Mouse (Mus musculus): ENCODE data around the gene Lancl1. TPM values are rescaled to one million over a fixed set of nuclear protein-coding genes. Genes with fewer than 3 reads are reported as not detected.

The Lancl1 gene
- polyA plus RNA-seq, 1 experiment from 2014 or later = 85.4 TPM

- no peaks in the 10 kb centered on the region for H3K9me3 ChIP-seq (ENCODE audit: control insufficient read depth, low read length)
- H3K27me3 ChIP-seq (ENCODE audit: control insufficient read depth, insufficient read depth, low read length) = no peaks in the 10 kb centered on the region
- H3K4me2 ChIP-seq (ENCODE audit: low read length) = no peak overlapping the region
- no peak overlapping the region for H3K27ac ChIP-seq (replicated peaks in 1 of 2; ENCODE audit: control insufficient read depth in 1 of 2, insufficient read depth in 1 of 2, low read depth in 2 of 2, low read length in 2 of 2)
- H3K9ac ChIP-seq (ENCODE audit: low read length) = no peak overlapping the region
- ATAC-seq (ENCODE audit: insufficient number of reproducible peaks, insufficient read depth, low FRiP score, low read depth) = no peak
- peaks cover 23% of the 10 kb centered on the region for H3K36me3 ChIP-seq (ENCODE audit: control insufficient read depth, insufficient read depth, low read length)
- no peak overlapping the region for H3K4me3 ChIP-seq (ENCODE audit: control insufficient read depth in 1 of 2, insufficient read depth in 1 of 2, low read depth in 1 of 2, low read length in 2 of 2)
- 0 out of 4 replicates have a peak, but pooled peaks cover 0 to 6% of the 10 kb centered on the region in 2 experiments for H3K4me1 ChIP-seq (ENCODE audit: control insufficient read depth in 2 of 2, insufficient read depth in 2 of 2, low read length in 2 of 2)
- WGBS = 51% methylated on average over 2 of the region's 2 CpGs
Measured at GRCm38 (mm10) chr1:67014205-67014604, 24.5 kb downstream of the Lancl1 start.

- Histone ChIP-seq H3K27ac (replicated peaks in 1 of 2; ENCODE audit: control insufficient read depth in 1 of 2, insufficient read depth in 1 of 2, low read depth in 2 of 2, low read length in 2 of 2) (no peak overlapping the region), H3K27me3 (ENCODE audit: control insufficient read depth, insufficient read depth, low read length) (no peaks in the 10 kb centered on the region), H3K36me3 (ENCODE audit: control insufficient read depth, insufficient read depth, low read length) (peaks cover 38% of the 10 kb centered on the region), H3K4me2 (ENCODE audit: low read length) (no peak overlapping the region), H3K9me3 (ENCODE audit: control insufficient read depth, low read length) (no peaks in the 10 kb centered on the region), H3K4me1 (ENCODE audit: control insufficient read depth in 2 of 2, insufficient read depth in 2 of 2, low read length in 2 of 2) (peaks cover 0 to 13% of the 10 kb centered on the region in 2 experiments; a peak in 1 of 4 replicates), H3K4me3 (ENCODE audit: control insufficient read depth in 1 of 2, insufficient read depth in 1 of 2, low read depth in 1 of 2, low read length in 2 of 2) (no peak overlapping the region), H3K9ac (ENCODE audit: low read length) (no peak overlapping the region)
- ATAC-seq (ENCODE audit: insufficient number of reproducible peaks, insufficient read depth, low FRiP score, low read depth) = no peak
- 91% methylated on average over 3 of the region's 3 CpGs for WGBS
Measured at GRCm38 (mm10) chr1:67010520-67010919, 28.2 kb downstream of the Lancl1 start.

GRCm38 (mm10) chr1:67003699-67004098, 35.0 kb downstream of the Lancl1 start:
- Histone ChIP-seq H3K4me2 (ENCODE audit: low read length) (no peak overlapping the region), H3K4me3 (ENCODE audit: control insufficient read depth in 1 of 2, insufficient read depth in 1 of 2, low read depth in 1 of 2, low read length in 2 of 2) (no peak overlapping the region), H3K4me1 (ENCODE audit: control insufficient read depth in 2 of 2, insufficient read depth in 2 of 2, low read length in 2 of 2) (peaks cover 6 to 13% of the 10 kb centered on the region in 2 experiments; a peak in 3 of 4 replicates), H3K9ac (ENCODE audit: low read length) (no peak overlapping the region), H3K36me3 (ENCODE audit: control insufficient read depth, insufficient read depth, low read length) (peaks cover 62% of the 10 kb centered on the region), H3K27me3 (ENCODE audit: control insufficient read depth, insufficient read depth, low read length) (no peaks in the 10 kb centered on the region), H3K27ac (replicated peaks in 1 of 2; ENCODE audit: control insufficient read depth in 1 of 2, insufficient read depth in 1 of 2, low read depth in 2 of 2, low read length in 2 of 2) (no peak overlapping the region), H3K9me3 (ENCODE audit: control insufficient read depth, low read length) (no peaks in the 10 kb centered on the region)
- 49% methylated on average over 3 of the region's 3 CpGs for WGBS
- peak; percentile 43 for ATAC-seq (ENCODE audit: insufficient number of reproducible peaks, insufficient read depth, low FRiP score, low read depth)

- Histone ChIP-seq H3K9me3 (ENCODE audit: control insufficient read depth, low read length) (no peaks in the 10 kb centered on the region), H3K27ac (replicated peaks in 1 of 2; ENCODE audit: control insufficient read depth in 1 of 2, insufficient read depth in 1 of 2, low read depth in 2 of 2, low read length in 2 of 2) (no peak overlapping the region), H3K27me3 (ENCODE audit: control insufficient read depth, insufficient read depth, low read length) (no peaks in the 10 kb centered on the region), H3K4me2 (ENCODE audit: low read length) (no peak overlapping the region), H3K9ac (ENCODE audit: low read length) (no peak overlapping the region), H3K4me1 (ENCODE audit: control insufficient read depth in 2 of 2, insufficient read depth in 2 of 2, low read length in 2 of 2) (peaks cover 6 to 13% of the 10 kb centered on the region in 2 experiments; a peak in 3 of 4 replicates), H3K4me3 (ENCODE audit: control insufficient read depth in 1 of 2, insufficient read depth in 1 of 2, low read depth in 1 of 2, low read length in 2 of 2) (no peak overlapping the region), H3K36me3 (ENCODE audit: control insufficient read depth, insufficient read depth, low read length) (peaks cover 49% of the 10 kb centered on the region)
- WGBS = 46% methylated on average over 6 of the region's 6 CpGs
- no peak for ATAC-seq (ENCODE audit: insufficient number of reproducible peaks, insufficient read depth, low FRiP score, low read depth)
Measured at GRCm38 (mm10) chr1:67002226-67002625, 36.4 kb downstream of the Lancl1 start.

- H3K4me2 ChIP-seq (ENCODE audit: low read length) = no peak overlapping the region
- no peak overlapping the region for H3K4me3 ChIP-seq (ENCODE audit: control insufficient read depth in 1 of 2, insufficient read depth in 1 of 2, low read depth in 1 of 2, low read length in 2 of 2)
- 86% methylated on average over 1 of the region's 1 CpGs for WGBS
- no peak overlapping the region for H3K9ac ChIP-seq (ENCODE audit: low read length)
- H3K36me3 ChIP-seq (ENCODE audit: control insufficient read depth, insufficient read depth, low read length) = peaks cover 43% of the 10 kb centered on the region
- H3K27me3 ChIP-seq (ENCODE audit: control insufficient read depth, insufficient read depth, low read length) = no peaks in the 10 kb centered on the region
- H3K4me1 ChIP-seq (ENCODE audit: control insufficient read depth in 2 of 2, insufficient read depth in 2 of 2, low read length in 2 of 2) = peaks cover 6 to 11% of the 10 kb centered on the region in 2 experiments; a peak in 3 of 4 replicates
- H3K27ac ChIP-seq (replicated peaks in 1 of 2; ENCODE audit: control insufficient read depth in 1 of 2, insufficient read depth in 1 of 2, low read depth in 2 of 2, low read length in 2 of 2) = no peak overlapping the region
- H3K9me3 ChIP-seq (ENCODE audit: control insufficient read depth, low read length) = no peaks in the 10 kb centered on the region
- ATAC-seq (ENCODE audit: insufficient number of reproducible peaks, insufficient read depth, low FRiP score, low read depth) = no peak
Measured at GRCm38 (mm10) chr1:67001367-67001766, 37.3 kb downstream of the Lancl1 start.

- H3K36me3 ChIP-seq (ENCODE audit: control insufficient read depth, insufficient read depth, low read length) = peaks cover 34% of the 10 kb centered on the region
- peaks cover 6 to 7% of the 10 kb centered on the region in 2 experiments; a peak in 3 of 4 replicates for H3K4me1 ChIP-seq (ENCODE audit: control insufficient read depth in 2 of 2, insufficient read depth in 2 of 2, low read length in 2 of 2)
- H3K9ac ChIP-seq (ENCODE audit: low read length) = no peak overlapping the region
- no peak overlapping the region for H3K27ac ChIP-seq (replicated peaks in 1 of 2; ENCODE audit: control insufficient read depth in 1 of 2, insufficient read depth in 1 of 2, low read depth in 2 of 2, low read length in 2 of 2)
- no peaks in the 10 kb centered on the region for H3K9me3 ChIP-seq (ENCODE audit: control insufficient read depth, low read length)
- WGBS = 86% methylated on average over 3 of the region's 3 CpGs
- ATAC-seq (ENCODE audit: insufficient number of reproducible peaks, insufficient read depth, low FRiP score, low read depth) = no peak
- H3K27me3 ChIP-seq (ENCODE audit: control insufficient read depth, insufficient read depth, low read length) = no peaks in the 10 kb centered on the region
- H3K4me3 ChIP-seq (ENCODE audit: control insufficient read depth in 1 of 2, insufficient read depth in 1 of 2, low read depth in 1 of 2, low read length in 2 of 2) = no peak overlapping the region
- H3K4me2 ChIP-seq (ENCODE audit: low read length) = no peak overlapping the region
Measured at GRCm38 (mm10) chr1:67000484-67000883, 38.2 kb downstream of the Lancl1 start.

- H3K27ac ChIP-seq (replicated peaks in 1 of 2; ENCODE audit: control insufficient read depth in 1 of 2, insufficient read depth in 1 of 2, low read depth in 2 of 2, low read length in 2 of 2) = no peak overlapping the region
- H3K9me3 ChIP-seq (ENCODE audit: control insufficient read depth, low read length) = no peaks in the 10 kb centered on the region
- H3K27me3 ChIP-seq (ENCODE audit: control insufficient read depth, insufficient read depth, low read length) = no peaks in the 10 kb centered on the region
- no peak for ATAC-seq (ENCODE audit: insufficient number of reproducible peaks, insufficient read depth, low FRiP score, low read depth)
- H3K4me2 ChIP-seq (ENCODE audit: low read length) = no peak overlapping the region
- WGBS = 87% methylated on average over 1 of the region's 1 CpGs
- no peak overlapping the region for H3K9ac ChIP-seq (ENCODE audit: low read length)
- no peak overlapping the region for H3K4me3 ChIP-seq (ENCODE audit: control insufficient read depth in 1 of 2, insufficient read depth in 1 of 2, low read depth in 1 of 2, low read length in 2 of 2)
- peaks cover 17% of the 10 kb centered on the region; the same call in 1 of the 2 replicates for H3K36me3 ChIP-seq (ENCODE audit: control insufficient read depth, insufficient read depth, low read length)
- H3K4me1 ChIP-seq (ENCODE audit: control insufficient read depth in 2 of 2, insufficient read depth in 2 of 2, low read length in 2 of 2) = peaks cover 5 to 7% of the 10 kb centered on the region in 2 experiments; a peak in 3 of 4 replicates
Measured at GRCm38 (mm10) chr1:66998601-66999000, 40.1 kb downstream of the Lancl1 start.

- WGBS = 87% methylated on average over 4 of the region's 4 CpGs
- H3K9me3 ChIP-seq (ENCODE audit: control insufficient read depth, low read length) = no peaks in the 10 kb centered on the region
- H3K4me1 ChIP-seq (ENCODE audit: control insufficient read depth in 2 of 2, insufficient read depth in 2 of 2, low read length in 2 of 2) = peaks cover 4 to 7% of the 10 kb centered on the region in 2 experiments; a peak in 3 of 4 replicates
- H3K27ac ChIP-seq (replicated peaks in 1 of 2; ENCODE audit: control insufficient read depth in 1 of 2, insufficient read depth in 1 of 2, low read depth in 2 of 2, low read length in 2 of 2) = no peak overlapping the region
- H3K36me3 ChIP-seq (ENCODE audit: control insufficient read depth, insufficient read depth, low read length) = peaks cover 14% of the 10 kb centered on the region; the same call in 1 of the 2 replicates
- H3K27me3 ChIP-seq (ENCODE audit: control insufficient read depth, insufficient read depth, low read length) = no peaks in the 10 kb centered on the region
- no peak overlapping the region for H3K4me3 ChIP-seq (ENCODE audit: control insufficient read depth in 1 of 2, insufficient read depth in 1 of 2, low read depth in 1 of 2, low read length in 2 of 2)
- H3K4me2 ChIP-seq (ENCODE audit: low read length) = no peak overlapping the region
- no peak for ATAC-seq (ENCODE audit: insufficient number of reproducible peaks, insufficient read depth, low FRiP score, low read depth)
- H3K9ac ChIP-seq (ENCODE audit: low read length) = no peak overlapping the region
Measured at GRCm38 (mm10) chr1:66998188-66998587, 40.5 kb downstream of the Lancl1 start.

All from heart, embryonic 14.5 days (tissue).